Mouse (Mus musculus) layer of hippocampus, postnatal 14 days (tissue): ENCODE data around the gene Tbxas1. TPM values are rescaled to one million over a fixed set of nuclear protein-coding genes. Genes with fewer than 3 reads are reported as not detected.
A peak's percentile ranks its signal among the peaks of the same experiment; 100 is the strongest.

Source experiments
- DNase-seq, 2 experiments: peaks; one replicate each; pipeline ENCODE4 v3.0.0; 2021 to 2022; ENCODE audit warnings: low spot score in 2 of 2, mixed read lengths in 1 of 2
- long read RNA-seq, 2 experiments: library from polyadenylated mRNA; stranded (forward); transcript quantifications; one replicate each; pipeline ENCODE4 v2.0.0; 2021
- total RNA-seq, 2 experiments: library from RNA; stranded (reverse); gene quantifications; 2 replicates each; pipeline ENCODE4 v1.2.3; 2021

The Tbxas1 gene
- 1 to 10 TPM; 1.9 to 3.1 TPM for total RNA-seq
- long read RNA-seq, experiment 1, partial matches to known transcripts: 0 of 1 reads
- long read RNA-seq, experiment 1, other reads (novel, unspliced or antisense): 1 of 1 reads
- long read RNA-seq, experiment 2, partial matches to known transcripts: 0 of 1 reads
- long read RNA-seq, experiment 2, other reads (novel, unspliced or antisense): 1 of 1 reads

DNA sequence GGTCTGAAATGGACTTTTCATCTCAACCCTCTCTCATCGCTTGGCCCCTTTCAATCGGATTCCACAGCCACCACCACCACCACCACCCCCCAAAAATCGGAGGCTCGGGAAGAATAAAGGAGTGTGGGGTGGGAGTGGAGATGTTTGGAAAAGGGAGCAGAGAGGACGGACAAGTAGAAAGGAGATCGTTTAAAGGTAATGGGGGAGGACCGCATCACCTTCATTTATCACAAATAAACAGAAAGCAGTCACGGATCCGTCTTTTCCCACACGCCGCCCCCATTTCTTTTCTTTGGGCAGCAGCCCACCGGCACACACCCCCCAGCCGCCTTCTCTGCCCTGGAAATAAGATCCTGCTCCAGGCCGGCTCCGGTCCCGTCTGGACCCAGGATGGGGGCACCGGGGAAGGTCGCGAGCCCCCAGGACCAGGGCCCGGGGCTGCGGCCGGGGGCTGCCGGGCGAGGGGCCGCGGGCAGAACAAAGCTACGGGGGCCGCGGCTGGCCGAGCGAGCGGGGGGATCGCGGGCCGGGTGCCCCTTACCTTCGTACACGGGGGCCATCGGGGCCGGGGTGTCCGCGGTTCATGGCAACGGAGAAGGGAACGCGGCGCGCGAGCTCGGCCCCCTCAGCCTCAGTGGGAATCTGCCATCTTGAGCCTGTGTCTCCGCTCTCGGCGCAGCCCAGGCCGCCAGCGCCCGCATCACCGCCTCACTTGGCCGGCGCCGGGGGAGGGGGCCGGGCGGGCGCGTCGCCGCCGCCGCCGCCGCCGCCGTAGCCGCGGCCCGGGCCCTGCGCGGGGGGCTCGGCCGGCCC, at the start of gene Tbxas1:
Tbxas1 (plus strand) TSS at position 147 of the 813 bp plus-strand sequence.
- DNase-seq: peak; percentile 36 to 45

DNA sequence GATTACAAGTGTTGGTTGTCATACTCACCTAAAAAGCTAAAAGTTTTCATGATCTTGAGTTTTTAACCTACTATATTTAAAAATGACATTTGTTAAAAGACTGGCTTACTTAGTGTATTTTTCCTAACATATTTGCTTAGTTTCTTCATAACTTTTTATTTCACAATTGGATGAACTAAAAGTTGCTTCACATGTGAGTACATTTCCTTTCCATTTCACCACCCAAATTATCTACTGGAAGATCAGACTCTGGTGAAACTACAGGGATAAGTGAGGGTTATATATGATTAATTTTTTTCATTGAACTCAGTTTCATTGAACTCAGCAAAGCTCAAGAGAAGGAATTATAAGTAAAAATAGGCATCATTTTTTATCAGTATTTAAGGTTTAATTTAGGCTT, 49.3 kb upstream of the Tbxas1 start:
- no peak for DNase-seq

DNA sequence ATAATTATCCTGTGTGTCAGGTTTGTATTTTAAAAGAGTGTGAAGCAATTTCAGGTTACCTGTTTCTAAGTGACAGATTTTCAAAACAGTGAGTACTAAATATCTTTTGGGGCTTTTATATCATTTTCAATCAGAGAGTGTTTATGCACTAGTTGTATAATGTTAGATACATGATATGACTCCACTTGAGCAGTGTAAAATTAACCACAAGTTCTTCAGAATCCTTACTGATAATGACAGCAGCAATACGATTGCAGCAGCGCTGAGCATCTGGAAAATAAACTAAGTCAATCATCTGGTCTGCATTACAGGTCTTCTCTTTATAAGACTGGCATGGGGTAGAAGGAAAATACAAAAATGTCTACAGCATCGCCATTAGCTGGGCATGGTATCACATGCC, 48.3 kb upstream of the Tbxas1 start:
- no peak for DNase-seq

DNA sequence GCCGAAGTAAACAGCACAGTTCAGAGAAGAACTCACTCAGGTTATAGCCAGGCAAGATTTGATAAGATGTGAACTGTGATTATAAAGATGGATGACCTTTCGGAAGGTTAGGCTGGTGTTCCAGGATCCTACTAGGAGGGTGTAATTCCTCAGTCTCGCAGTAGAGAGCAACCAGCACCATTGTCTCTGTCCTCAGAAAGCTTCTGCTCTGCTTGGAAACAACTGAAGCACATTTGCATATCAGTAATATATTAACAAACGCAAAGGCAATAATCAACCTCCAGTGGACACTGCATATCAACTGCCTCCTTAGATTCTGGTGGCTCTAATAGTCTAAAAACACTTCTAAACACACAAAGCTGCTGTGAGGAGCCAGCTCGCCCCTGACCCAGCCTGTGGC, 47.8 kb upstream of the Tbxas1 start:
- DNase-seq: no peak

DNA sequence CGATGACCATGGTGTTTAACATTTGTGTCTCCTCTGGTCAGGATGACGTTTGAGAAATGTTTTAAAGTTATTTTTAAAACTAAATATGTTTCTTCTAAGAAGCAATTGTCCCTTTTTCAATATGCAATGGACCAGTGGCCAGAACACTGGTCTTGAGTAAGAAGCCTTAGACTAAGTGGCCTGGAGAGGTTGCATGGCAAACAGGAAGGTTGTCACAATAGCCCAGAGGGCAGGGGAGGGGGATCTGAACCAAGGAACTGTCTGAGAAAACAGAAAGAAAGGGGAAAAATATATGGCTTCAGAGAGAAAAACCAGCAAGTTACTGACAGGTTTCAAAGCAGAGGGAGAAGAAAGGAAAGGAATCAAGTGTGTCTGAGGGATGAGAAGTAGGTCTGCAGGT, 47.0 kb upstream of the Tbxas1 start:
- no peak for DNase-seq

DNA sequence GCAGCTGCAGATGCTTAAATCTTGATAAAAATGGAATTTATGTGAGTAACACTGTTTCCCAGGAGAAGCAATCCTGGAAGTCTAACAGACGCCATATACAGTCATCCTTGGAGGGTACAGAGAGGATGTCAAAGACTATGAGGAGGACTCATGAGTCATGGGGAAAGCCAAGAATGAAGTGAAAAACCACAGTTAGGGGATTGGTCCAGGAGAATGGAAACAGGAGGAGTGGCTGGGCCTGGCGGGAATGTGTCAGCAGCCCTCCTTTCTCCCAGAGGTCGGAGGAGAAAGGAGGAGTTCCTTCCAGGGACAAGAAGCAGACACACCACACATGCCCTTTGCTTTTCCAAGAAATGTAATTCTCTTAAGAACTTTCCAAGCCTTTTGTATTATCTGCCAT, 45.8 kb upstream of the Tbxas1 start:
- DNase-seq: no peak

DNA sequence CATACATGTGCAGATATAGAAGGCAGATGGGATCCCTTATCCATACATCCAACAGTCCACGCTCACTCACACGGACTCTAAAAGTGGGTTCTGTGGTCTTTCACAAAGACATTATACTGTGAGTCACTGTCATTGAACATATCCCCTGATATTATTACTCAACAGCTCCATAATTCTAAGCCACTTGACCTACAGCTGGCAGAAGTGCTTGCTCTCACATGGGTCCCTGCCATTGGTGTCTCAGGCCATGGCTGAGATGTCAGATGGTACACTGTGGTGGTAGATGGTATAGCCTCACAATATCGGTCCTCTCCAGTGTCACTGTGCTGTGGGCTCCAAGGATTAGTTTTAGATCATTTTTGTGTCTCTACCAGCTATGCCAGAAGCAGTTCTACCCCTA, 41.5 kb upstream of the Tbxas1 start:
- no peak for DNase-seq

DNA sequence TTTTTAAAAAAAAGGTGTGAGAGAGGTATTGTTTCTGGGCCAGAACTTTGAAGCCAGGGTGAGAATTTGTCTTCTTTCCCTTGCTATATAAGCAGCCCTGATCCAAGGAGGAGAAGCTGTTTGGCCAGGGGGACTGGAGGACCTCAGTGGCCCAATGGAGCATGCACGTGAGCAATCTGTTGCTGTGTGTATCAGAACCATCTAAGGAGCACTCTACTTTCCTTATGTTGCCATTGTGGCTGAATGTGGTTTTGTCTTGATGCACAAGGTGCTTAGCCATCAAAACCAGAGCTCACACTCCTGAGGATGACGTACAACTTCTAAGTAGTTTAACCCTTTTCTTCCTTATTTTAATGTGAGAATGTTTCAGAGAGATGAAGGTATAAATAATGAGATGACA, 40.5 kb upstream of the Tbxas1 start:
- no peak for DNase-seq

DNA sequence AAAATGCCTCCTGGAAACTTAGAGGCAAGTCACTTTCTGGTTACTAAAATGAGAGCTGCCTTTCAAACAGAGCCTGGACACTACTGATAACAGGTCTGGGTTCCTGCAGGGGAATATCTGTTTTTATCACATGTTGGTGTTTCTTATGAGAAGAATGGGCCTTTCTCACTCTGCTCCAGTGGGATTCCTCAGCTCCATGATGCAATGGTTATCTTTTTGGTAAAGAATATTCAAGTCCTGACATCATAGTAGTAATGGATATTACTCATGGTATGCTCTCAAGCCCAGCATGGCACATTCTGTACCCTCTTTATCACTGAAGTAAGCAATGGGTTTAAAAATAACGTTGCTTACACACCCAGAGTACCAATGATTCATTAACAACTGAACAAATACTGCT, 40.0 kb upstream of the Tbxas1 start:
- DNase-seq: no peak

DNA sequence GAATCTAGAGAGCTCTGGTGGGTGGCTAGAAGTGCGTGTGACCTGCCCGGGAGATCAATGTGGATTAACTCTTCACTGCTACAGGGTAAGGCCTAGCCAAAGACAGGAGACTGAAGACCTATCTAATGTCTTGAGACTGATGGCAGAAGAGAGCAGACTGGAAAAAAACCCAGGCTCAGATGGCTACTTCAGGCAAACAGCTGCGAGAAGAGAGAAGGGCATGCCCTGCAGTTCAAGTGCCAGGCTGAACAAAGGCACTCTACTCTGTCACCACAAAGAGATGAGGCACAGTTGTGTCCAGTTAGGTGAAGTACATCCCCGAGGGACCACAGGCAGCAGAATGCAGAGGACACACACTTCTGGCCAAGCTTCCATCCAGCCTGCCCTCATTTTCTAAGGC, 37.1 kb upstream of the Tbxas1 start:
- DNase-seq: no peak

DNA sequence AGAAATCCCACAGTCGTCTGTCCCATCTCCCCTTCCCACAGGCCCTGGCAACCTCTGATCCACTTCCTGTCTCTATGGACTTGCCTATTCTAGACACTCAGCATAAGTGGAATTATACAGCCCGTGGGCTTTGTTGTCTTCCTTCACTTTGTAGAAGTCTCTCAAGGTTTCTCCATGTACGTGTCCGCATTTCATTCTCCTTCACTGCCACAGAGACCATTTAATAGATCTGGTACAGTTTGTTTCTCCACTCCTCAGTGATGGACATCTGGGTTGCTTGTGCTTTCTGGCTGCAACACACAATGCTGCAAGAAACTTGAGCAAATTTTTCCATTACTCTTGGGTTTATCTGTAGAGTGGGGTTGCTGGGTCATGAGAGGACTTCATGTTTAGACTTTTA, 35.3 kb upstream of the Tbxas1 start:
- no peak for DNase-seq

DNA sequence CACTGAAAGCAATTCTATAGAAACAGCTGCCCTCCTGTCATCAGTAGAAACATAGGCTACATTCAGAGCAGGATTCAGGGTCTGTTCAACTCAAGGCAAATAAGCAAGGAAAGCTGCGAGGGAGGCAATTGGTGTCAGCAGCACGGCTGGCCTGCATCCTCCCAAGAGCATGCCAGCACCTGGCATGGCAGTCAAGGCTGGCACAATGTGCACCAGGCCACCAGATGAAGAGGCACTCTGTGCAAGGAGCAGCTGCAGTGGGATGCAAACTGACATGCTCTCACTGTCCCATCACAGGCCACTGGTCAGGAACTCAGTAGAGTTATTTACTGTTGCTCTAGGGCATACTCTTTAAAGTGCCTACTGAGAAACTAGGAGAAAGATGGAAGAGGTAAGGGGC, 34.8 kb upstream of the Tbxas1 start:
- DNase-seq: peak; percentile 47 to 59

DNA sequence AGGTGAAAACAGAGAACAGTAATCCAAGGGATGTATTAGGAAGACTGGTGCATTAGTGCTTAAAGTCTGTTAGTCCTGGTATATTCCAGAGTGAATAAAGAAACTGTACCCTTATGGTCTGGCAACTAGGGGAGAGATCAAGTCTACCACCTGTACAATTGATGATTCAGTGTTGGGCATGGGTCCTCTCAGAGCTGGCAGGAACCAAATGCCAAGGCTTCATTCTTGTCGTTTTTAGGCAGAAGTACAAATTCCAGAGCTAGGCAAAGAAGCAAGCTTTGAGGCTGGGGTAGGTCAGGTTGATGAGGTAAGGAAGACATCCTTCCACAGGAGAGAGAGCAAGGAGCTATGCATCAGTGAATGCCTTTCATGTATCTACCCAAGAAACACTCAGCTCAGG, 34.4 kb upstream of the Tbxas1 start:
- no peak for DNase-seq

DNA sequence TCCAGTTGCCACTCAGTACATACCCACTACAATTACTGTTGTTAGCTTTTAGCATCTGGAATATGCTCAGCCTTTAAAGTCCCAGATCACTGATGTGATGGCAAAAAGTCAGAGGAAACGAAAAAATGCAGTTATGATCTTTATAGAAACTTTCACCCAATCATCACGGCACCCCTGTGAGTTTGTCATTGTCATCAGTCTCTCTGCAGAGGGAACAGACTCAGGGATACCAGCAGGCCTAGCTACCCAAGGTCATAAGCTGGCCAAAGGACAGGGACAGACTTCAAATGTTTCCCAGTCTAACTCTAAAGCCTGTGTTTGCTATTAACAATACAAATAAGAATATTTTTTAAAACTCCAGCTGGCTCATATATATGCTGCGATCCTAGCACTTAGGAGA, 33.7 kb upstream of the Tbxas1 start:
- no peak for DNase-seq

DNA sequence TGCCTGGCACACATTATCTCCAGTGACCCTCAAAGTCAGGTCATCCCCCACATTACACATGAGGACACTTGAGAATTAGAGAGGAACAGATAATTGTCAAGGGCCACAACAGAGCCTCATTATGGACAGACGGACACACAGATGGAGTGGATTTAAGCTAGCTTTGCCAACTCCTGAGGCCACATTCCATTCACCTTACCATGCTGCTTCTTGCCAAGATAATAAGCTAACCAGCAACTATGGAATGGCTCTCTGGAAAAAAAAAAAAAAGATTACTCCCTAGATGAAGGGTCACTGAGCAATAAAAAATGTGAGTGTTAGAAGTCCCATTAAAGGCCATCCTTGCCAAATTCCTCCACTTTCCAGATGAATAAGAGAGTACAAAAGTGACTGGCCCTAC, 30.1 kb upstream of the Tbxas1 start:
- no peak for DNase-seq

DNA sequence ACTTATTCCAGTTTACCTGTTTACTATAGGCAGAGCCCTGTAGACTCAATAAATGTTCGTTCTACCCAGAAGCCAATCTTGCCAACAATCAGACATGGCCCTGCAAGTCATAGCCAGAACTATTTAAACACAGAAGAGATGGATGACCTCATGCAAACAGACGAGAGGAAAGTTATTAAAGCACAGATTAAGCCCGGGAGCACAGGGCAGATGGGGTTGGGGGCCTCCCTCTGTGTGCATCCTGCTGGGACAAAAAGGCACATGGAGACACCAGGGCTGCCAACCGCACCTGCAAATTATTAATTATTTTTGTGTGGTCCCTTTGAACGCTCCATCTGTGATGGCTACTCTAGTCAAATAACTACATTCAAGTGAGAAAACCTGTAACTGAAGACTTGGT, 29.3 kb upstream of the Tbxas1 start:
- no peak for DNase-seq

DNA sequence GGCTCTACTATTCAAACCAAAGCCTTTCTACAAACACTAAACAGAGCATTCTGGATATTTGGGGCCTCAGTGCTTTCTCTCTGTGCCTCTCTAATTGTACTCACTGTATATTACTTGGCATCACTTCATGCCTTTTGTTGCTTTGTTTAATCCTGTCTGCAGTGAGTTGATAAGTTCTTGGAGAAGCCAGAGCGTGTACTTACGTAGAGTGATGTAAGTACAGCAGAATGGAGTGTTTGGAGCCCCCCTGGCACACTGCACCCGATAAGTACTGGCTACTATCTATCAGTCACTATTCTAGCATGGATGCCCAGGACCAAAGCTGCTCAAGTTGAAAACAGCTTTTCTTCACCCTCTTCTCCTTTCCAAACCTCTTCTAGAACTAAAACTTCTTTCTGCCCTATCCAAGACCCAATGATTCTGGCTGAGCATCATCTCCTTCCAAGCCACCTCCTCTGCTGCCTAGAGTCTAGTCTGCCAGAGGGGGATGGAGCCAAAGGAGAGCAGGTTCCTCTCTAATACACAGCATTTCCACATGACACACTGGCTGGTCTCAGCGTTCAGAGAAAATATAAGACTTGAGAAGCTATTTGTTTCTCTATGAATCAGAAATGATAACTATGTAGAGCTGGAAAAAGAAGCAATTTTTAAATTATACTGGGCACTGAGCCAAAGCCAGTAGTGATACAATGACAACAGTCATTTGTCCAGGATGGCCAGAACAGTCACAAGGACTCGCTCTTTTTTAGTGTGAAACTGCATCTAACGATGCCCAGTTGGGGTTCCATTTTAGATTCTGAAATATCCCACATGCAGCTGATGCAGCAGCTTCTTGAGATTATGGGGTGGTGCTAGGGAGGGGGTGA, 28.6 kb upstream of the Tbxas1 start:
- peak in 1 of 2 experiments; percentile 29 for DNase-seq

DNA sequence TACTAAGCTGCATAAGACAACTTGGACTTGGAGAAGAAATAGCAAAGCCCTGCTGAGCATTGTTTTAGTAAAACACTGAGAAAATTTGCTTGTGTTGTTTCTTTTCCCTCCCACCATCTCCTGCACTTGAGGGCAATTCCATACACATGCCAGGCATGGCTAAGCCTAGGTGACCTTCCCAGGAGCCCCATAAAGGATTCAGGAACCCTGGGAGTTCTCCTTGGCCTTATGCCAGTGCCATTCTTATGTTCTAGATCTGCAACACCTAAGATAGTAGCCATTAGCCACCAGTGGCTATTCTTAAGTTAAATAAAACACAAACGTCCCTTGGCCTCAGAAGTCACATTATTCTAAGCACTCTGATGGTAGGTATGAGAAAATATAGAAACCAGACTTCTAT, 27.8 kb upstream of the Tbxas1 start:
- no peak for DNase-seq

DNA sequence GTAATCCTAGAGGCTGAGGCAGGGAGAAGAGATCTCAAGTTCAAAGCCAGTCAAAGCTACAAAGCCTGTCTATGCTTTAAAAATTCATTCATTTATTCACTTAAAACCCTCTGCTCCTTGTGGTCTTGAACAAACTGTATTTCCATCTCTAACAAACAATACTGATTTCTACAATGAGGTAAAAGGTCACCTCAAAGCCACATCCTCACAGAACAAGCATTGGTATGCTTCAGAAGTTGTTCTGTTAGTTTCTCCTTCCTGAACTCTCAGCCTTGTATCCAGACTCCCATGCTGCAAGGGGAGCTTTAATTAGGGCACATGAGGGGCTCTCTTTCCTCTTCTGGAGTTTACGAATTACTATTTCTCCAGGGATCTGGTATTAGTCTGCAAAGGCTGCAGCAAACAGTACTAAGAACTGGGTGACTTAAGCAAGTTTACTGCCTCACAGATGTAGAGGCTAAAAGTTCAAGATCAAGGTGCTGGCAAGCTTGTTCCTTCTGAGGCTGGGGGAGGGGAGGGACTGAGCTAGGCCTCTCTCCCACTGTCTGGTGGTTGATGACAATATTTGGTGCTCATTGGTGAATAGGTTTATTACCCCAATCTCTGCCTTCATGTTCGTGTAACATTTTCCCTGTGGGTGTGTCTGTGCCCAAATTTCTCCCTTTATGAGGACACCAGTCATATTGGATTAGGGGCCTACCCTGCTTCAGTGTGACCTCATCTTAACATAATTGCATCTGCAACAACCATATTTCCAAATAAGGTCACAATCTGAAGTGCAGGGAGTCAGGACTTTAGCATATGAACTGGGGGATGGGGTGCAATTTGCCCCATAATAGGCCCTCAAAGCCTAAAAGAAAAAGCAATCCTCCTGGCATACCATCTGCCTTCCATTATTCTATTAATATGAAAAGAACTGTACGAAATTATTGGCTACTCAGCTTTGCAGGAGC, 27.0 kb upstream of the Tbxas1 start:
- no peak for DNase-seq

DNA sequence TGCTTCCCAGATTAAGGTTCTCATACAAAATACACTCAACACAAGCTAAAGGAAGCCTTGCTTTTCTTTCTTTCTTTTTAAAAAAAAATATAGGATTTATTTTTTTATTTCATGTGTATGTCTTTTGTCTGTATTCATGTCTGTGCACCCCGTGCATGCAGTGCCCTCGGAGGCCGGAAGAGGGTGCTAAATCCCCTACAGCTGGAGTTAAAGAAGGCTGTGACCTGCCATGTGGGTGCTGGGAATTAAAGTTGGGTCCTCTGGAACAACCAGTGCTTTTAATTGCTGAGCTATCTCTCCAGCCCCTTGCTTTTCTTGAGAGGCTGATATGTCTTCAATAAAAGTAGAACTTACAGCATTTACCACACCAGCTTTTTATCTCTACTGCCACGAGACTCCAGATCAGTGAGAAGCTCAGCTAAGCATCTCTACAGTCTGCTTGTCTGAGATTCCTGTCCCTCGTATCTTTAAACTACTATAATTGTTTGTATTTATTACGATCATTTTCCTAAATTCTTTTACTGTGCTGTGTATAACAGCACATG, 24.4 kb upstream of the Tbxas1 start:
- DNase-seq: no peak

DNA sequence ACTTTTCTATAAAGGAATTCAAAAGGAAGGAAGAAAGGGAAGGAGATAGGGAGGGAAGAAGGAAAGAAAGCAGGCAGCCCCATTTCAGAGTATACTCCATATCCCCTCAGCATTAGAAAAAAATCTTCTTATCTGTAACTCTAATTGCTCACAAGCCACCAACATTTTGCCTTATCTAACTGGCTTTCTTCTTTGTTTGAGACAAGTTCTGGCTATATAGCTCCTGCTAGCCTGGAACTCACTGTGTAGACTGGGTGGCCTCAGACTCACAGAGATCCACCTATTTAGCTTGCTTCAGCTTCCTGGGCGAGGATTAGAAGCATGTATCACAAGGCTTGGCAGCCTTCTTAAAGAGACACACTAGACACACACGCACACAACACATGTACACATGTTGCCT, 23.5 kb upstream of the Tbxas1 start:
- DNase-seq: no peak
